Mouse (Mus musculus) liver, postnatal 0 days (tissue): ENCODE data around the gene Slfn14.

Experiments used
- CTCF ChIP-seq: sonication (generic); IDR thresholded peaks from 2 replicates; pipeline ENCODE4 v1.5.1; 2016; ENCODE audit warnings: antibody characterized with exemption, low read depth
- EP300 ChIP-seq: IDR thresholded peaks from 2 replicates; pipeline ENCODE4 v1.6.1; 2016; ENCODE audit warnings: antibody characterized with exemption, low read depth, mild to moderate bottlenecking

GRCm38 (mm10) chr11:83225371-83225960 lies 61.1 kb downstream of the Slfn14 start:
- TF ChIP-seq CTCF (no peak), EP300 (no peak)
